Mouse (Mus musculus): ENCODE results near the gene Sik2.

The Sik2 gene

DNA sequence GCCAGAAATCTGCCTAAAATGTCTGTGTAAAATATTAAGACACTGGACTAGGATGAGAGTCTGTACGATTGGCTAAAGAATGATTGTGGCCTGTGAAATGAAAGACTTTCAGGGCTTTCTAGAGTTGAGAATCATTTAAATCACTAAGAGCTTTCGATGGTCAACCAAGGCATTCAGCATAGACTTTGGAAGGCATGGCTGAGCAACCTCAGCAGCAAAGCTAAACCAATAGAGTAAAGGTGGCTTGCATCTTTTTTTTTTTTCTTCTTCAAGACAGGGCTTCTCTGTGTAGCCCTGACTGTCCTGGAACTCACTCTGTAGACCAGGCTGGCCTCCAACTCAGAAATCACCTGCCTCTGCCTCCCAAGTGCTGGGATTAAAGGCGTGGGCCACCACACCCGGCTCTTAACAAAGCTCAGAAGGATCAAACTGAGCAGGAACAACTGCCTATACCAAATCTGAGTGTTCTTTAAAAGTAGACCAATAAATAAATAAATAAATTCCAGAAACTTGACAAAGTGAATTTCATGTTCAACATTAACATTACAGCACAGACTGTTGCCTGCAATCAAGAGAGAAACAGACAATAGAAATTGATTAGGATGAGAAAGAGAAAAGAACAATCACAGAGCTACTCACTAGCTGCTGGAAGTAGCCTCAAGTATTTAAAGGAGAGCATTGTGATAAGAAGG, 27.2 kb downstream of the Sik2 start:
- DNase-seq: no peak

DNA sequence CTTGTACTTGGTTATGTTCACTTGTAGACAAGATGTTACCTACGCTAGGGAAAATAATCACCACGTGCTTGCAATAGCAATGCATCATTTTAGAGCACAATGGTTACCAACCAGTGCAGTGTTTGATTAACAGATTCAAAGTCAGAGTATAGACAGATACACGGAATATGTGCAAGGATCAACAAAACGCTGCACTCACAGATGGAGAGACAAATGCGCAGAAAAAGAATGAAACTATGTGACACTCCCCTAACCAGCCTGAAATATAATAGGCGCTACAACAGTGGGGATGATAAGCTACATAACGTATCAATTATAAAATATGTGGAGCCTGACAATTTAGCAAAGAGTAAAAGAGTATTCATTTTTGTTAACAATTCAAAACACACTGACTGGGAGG, 34.2 kb downstream of the Sik2 start:
- no peak for DNase-seq

DNA sequence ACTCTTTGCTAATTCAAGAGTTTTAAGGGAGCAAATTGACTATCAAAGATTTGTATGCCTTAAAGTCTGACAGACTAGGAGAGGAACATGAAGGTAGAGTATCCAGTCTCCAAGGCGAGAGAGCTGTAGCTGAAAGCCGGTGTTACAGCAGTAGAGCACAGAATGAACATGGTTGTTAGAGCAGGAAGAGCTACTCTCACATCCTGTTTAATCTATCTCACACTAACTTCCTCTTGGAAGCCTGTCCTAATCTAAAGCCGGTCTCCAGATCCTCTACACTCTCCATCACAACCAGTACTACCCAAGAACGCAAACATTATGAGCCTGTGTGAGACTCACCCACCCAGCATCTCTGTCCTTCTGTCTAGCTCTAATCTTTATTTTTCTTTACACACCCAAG, 38.5 kb downstream of the Sik2 start:
- no peak for DNase-seq

DNA sequence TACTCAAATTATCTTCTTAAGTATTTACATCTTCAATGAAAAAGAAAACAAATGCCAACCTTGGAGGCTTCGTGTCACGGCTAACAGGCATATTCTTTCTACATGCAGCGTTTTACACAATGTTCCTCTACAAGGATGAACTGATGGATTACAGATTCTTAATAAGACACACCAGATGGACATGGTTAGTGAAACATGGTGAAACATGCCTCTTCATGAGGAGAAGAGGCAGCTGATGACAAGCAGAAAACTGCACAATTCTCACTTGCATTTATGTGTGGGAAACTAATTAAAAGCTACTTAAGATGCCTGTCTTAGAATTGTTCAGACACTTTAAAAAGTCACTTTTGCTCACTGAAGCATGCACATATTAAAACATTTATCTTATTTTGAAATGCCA, 39.6 kb downstream of the Sik2 start:
- no peak for DNase-seq

DNA sequence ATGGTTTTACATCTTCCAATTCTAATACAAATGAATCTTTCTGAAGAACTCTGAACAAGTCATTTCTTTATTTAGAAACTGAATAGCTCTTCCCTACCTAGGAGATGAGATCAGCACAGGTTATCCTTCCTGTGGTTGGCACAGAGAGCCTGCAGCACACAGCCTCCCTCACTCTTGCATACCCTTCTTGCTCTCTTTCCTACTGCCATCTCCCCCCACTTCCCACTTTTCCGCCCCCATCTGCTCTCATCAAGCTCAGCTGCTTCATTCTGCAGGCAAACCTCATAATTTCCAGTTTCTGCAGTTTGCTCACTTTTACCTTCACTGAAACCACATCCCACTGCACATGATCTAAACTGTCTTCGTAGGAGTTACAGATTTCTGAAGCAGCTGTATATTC, 42.6 kb downstream of the Sik2 start:
- no peak for DNase-seq

DNA sequence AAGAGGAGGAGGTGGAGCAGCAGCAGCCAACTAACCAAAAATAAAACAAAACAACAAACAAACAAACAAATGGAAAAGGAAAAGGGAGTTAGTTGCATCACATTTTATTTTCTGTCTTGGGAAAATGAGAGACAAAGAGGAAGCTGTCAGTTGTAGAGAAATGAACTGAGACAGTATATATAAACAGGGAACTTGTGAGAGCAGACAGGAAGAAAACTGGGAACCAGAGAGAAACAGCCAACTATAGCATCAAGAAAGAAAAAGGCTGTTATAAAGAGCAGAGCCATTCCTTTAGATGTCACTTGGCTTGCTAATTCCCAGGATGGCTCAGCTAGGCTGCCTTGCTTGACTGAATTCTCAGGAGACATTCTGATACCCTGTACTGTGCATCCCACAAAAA, 43.5 kb downstream of the Sik2 start:
- DNase-seq: no peak

DNA sequence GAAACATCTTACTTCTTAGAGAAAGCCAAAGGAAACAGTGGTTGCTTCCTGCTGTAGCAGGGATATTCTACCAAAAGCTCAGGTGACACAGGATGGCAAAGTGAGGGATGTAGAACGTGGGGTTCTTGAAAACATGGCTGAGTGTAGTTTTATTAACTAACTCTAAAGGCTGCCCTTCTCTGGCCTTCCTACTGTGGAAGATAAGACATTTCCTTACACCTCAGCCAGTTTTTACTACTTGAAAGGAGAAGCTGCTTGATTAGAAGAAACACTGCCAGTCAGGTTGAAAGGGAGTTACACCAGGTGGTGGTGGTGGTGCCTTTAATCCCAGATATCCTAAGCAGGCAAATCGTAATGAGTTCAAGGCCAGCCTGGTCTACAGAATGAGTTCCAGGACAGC, 44.0 kb downstream of the Sik2 start:
- no peak for DNase-seq

DNA sequence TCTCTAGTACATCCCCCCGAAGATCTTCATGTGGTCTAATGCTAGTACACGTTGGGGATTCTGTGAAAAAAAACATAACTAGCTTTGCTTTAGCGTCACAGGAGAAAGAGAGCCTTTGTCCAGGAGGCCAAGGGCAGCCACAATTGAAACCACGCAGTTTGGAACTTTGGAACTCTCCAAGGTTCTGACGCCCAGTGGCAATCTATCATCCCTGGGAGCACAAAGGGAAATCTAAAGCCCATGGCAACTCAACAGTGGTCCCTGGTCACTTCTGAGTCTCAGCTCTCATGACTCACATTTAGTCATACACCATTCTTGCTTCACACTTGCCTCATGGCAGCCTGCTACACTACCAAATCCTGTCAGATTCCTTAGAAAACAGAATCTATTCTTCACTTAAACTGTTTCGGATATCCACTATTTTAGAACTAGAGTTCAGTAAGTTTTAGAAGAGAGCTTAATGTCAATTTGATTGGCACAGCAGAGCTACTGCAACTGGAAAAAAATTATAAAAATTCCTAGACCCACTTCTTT, 50.9 kb downstream of the Sik2 start:
- no peak for DNase-seq

DNA sequence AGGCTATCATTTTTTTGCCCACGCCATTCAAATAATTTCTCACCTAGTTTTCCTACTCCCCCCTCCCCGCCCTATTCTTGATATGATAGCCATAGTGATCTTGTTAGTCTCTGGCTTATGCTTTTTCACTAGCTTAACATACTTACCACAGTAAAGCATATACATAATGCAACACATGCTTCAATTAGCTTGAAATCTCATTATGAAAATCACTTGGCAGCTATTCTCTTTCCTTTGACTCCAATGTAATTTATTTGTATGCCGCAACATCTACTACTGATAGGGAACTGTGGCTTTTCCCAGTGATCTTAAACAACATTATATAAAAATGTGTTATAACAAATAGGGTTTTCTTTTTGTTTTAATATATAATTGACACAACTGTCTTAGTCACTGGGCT, 53.7 kb downstream of the Sik2 start:
- DNase-seq: no peak

DNA sequence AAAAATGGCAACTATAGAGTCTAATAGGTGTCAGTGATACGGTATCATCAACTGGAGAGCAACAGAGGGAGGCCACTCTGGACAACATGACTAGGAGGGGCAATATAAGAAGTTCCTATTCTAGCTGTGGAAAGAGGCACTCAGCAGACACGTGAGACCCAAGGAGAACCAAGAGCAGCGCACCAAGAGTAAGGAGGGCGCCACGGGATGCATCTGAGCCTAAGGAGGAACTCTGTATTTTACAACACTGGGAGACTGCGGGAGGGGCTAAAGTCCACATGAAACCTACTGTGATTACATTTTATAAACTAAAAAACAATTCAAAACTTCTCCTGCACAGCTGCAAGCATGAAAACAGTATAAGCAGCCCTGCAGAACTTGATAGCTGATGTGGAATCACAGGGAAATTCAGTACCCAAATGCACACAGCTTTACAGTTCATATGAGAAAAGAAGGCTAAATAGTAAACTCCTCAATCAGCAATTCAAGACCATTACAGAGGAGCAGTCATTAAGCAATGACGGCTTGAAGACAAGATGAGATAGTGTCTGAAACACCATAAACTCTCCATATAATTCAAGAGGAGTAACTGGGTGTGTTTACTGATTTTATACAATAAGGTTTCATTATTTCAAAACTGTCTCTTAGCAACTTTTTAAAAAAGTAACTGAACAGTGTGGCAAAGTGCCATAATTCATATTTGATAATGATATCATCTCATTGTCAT, 60.6 kb downstream of the Sik2 start:
- peak in 1 of 2 experiments; percentile 12 for DNase-seq

DNA sequence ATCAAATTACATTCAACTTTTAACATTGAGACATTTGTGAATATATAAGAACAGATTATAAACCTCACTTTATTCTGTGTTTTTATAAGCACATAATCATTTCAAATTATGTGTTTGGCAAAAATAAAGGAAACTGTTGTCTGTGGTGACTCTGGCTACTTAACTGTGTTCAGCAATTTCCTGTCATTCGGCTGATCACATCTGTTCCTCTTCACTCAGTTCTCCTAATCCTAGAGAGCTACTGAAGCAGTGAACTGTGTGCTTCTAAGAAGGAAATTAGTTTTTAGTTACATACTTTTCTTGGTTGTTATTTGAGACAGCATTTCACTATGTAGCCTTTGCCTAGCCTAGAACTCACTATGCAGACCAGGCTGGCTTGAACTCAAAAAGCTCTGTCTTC, 62.5 kb downstream of the Sik2 start:
- no peak for DNase-seq

DNA sequence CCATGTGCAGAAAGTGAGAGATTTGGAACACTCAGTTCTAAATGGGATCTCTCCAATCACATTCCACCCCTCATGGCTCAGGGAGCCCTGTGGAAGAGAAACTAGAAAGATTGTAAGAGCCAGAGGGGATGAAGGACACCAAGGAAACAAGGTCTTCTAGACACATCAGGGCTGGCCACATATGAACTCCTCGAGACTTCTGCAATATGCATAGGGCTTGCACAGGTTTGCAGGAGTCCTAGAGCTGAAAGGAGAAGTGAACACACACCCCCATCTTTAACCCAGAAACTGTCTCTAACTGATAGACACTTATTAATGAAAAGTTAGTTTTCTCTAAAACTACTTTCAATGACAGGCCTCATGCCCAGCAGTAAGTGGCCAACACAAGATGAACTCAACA, 64.0 kb downstream of the Sik2 start:
- DNase-seq: no peak

DNA sequence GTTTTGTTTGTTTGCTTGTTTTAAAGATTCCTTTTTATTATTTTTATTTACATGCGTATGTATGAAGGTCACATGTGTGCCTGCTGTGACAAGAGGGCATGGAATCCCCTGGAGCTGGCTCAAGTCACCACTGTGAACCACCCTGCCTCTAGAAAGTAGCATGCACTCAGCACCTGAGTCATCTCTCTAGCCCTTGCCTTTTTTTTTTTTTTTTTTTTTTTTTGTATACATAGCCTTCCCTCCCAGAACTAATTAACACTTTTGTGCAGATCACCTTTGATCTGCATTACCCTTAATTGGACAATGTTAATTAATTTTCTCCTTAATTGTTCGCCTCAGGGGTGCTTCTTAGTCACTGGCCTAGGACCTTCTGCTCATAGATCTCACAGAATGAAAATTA, 66.2 kb downstream of the Sik2 start:
- no peak for DNase-seq

DNA sequence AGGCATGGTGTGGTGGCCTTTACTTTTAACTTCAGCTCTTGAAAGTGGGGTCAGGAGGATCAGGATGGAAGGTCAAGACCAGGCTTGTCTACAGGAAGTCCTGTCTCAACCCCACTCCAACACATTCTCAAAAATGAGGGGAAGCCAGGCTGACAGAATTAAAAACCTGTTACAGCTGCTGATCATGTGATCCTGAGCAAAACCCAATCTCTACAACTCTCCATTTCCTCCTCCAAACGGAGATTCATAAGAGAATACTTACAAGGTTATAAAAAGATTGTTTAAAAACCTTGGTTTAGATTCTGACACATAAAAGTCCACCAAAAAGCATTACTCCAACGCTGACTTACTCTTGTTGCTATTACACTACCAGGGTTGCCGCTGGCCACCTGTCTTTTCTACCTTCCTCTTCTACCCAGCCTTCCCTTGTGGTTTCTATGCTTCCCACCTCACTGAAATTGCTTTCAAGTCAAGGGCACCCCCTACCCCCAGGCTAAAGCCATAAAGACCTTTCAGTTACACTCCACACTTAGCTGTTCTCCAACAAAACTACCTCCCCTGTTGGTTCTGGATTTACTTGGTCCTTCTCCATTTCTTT, 67.0 kb downstream of the Sik2 start:
- DNase-seq: no peak

DNA sequence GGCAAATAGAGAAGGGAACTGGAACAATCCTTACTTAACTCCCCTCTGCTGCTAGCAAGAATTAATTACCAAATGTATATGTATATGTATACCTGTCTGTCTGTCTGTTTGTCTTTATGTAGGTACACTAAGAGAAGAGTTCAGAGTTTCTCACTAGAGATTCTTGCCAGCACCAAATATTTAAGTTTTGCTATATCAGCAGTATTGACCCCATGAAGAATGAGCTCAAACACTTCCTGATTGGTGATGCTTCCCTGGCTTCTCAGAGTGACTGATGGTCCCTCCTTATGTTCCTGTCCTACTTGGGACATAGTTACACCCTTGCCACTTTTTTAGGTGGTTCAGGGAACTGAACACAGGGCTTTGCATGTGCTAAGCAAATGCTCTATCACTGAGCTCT, 78.9 kb downstream of the Sik2 start:
- no peak for DNase-seq

DNA sequence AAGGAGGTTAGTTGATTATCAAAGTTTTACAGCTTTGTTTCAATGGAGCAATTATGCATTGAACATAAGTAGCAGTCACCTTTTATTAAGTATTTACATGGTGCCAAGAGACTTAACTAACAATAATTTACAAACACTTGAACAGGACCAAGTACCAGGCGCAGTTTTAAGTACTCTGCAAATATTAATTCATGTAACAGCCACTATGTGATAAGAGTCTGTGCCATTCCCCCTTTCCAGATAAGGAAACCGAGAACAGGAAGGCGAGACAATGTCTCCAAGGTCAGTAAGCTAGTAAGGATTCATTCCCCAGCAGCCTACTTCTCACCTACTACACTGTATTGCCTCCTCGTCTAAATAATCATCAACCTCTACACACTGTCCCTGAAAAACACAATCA, 83.1 kb downstream of the Sik2 start:
- DNase-seq: peak in 1 of 2 experiments; percentile 24

DNA sequence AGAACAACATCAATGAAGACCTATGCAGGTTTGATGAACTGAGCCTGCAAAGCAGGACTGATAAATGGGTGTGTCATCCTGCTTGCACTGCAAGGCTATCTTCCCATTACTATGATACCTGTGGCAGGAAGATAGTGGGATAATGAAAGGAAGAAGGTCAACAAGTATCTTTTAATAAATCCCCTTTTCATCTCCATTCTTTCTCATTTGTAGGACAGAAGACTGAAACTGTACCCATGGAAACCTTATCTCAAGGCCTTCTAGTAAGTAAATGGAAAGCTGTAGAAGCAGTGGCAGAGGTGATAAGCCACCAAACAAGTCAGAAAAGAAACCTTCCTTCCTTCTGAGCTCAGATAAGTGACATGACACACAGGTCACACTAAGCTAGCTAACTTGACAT, 84.4 kb downstream of the Sik2 start:
- DNase-seq: no peak

DNA sequence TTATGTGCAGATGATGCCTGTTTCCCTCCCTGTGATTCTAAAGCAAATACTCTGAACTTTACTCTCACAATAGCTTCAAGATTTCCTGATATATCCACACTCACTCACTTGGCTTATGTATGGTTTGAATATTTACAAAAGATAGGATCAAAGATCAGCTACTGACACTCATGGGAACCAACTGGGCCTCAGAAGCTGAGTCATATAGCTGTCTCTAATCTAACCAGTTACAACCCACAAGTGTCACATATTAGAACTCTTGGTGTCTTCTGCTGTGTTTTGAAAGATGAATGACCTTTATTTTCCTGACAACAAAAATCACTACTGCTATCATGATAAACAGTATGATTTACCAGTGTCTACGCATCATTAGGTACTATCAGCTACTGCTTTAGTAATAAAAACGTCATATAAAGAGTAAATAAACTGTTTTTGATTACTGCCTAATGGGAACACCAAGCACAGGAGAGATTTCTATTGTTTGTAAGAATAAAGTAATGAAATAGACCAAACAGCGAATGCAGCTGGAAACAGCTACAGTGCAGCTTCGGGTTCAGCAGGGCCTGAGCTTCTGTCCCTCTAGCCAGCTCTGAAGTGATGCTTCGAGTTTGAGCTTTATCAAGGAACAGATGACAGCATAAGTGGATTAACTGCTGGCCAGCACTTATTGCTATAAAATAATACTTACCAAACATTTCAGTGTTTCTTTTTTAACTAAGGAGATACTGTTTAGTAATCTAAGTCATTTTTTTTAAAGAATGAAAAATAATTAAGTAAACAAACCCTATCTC, 86.3 kb downstream of the Sik2 start:
- DNase-seq: no peak

DNA sequence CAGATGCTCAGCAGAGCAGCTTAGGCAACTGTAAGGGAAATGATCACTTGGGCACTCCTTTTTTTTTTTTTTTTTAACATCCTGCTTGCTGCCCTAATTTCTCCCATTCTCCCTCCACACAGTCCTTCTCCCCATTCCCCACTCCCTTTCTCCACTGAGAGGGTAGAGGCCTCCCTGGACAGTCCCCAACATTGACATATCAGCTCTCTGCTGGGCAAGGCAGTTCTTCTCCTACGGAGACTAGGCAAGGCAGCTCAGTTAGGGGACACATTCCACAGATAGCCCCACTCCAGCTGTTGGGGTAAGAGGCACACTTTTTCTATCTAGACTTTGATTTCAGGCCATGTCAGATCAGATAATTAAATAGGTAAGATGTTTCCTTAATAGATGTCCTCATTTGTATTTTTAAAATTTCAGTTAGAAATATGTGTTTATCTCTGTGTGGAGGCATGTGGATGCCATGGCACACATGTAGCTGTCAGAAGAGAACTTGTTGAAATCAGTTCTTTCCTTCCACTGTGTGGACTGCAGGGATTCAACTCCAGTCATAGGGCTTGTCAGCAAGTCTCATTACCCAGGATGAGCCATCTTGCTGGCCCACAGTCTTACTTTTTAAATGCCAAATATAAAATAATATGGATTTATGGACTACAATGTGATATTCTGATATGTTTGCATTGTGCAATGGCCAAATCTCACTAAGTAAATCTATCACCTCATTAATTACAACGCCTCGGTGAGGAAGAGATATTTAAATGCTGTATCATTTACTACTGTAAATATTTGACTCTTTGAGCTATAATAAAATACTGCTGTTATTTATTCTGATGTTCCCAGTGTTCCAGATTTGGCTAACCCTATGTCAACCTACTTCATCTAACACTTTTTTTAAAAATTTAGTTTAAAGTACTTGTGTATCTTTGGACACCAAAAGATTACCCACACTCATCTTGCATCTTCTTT, 87.7 kb downstream of the Sik2 start:
- DNase-seq: no peak

DNA sequence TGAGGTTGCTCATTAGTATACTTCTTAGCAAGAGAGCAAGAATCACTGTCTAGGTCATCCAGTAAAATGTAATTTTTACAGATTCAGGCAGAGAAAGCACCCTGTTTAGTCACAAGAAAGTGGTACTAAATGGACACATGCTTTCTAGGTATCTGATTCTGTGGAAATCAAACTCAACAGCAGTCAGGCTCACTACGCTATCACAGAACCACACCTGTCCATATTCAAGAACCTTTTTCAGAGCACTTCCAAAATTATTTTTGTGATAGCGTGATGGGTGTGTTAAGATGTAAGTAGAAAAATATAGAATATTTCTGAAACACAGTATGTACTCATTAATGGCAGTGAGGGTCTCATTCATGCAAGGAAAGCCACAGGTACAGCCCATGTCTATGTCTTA, 89.3 kb downstream of the Sik2 start:
- no peak for DNase-seq

DNA sequence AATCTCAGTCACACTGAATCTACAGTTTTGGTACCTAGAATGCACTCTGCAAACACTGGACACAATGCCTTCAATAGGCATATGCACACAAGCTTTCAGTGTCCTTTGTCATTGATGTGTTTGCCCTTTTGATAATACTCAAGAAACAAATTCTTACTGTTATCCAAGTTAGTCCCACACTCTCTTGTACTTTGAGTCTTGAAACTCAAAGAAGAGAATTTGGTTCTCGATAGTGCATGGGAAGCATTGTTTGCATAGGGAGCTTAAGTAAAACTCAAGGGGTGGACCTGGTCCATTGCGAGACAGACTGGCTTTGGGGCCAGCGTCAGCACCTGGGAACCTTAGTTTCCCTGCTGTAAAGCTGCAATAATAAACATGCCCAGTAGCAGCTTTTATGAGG, 90.7 kb downstream of the Sik2 start:
- no peak for DNase-seq

DNA sequence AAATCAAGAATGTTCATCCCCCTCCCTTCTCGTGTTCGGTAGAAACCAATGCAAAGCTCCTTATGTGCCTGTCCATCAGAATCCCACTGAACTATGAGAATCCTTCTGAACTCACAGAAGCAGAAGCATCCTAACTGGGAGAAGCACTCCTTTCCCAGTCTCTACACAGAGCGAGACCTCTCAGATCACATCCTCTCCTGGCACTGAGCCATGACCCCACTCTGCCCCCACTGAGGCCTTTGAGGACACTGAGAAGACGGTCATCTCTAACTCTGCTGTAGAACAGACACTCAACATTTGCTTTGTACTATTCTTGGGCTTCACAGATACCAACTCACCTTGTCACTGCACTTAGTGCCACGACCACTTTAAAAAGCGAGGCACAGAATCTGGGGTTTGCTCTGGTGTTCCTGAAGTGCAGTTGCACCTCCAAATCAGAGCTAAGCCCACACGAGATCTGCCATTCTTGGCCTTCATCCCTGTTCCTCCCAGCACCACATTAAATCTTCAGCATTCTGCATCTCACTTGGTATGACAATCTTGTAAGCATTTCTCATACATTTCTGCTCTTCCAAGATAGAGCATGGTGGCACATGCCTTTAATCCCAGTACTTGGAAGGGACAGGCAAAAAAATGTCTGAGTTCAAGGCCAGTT, 96.9 kb downstream of the Sik2 start:
- no peak for DNase-seq

All from lung, adult 18-20 months (tissue).